In the genomic region with DNA sequence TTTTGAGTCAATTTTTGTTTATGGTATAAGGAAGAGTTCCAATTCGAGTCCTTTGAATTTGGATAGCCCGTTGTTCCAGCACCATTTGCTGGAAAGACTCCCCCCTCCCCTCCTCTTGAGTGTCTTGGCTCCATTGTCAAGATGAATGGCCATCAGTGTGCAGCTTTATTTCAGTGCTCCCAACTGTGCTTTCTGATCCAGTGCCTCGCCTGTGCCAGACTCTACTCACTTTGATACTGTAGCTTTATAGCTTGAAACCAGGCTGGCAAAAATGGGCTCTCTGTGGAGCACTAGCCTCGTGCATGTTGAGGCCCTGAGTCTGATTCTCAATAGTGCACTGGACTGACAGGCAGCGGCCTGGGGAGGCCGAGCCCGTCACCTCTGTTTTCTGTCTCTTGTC, we compare ENCODE assay signal across 10 mouse cellular contexts. TPM values are rescaled to one million over a fixed set of nuclear protein-coding genes. Genes with fewer than 3 reads are reported as not detected.
DNase-seq lines count a peak whose midpoint lies in the region; ATAC-seq and TF ChIP-seq lines count a peak whose summit lies in the region.
"Had no signal": no experiment of that assay in that cellular context is flagged by ENCODE, and none has a peak within 500 bp of the region (broad histone marks: within the 10 kb centered on the region; RNA-seq: fewer than 3 reads in every experiment).

No protein-coding gene starts in this region.

- H3K9ac ChIP-seq in kidney, embryonic 16.5 days (replicated peaks; ENCODE audit: low read length): no peak overlapping the region
- H3K9ac ChIP-seq in stomach, embryonic 15.5 days: no peak overlapping the region
- no peak overlapping the region for H3K9ac ChIP-seq in stomach, postnatal 0 days (ENCODE audit: low read length)
- H3K9ac ChIP-seq in hindbrain, embryonic 13.5 days: no peak overlapping the region

- ATAC-seq in kidney, embryonic 16.5 days (ENCODE audit: low FRiP score, low TSS enrichment): no peak
- ATAC-seq in stomach, embryonic 15.5 days (ENCODE audit: insufficient read depth, low FRiP score, low read depth): no peak
- ATAC-seq in stomach, postnatal 0 days (ENCODE audit: low FRiP score, low TSS enrichment): no peak
- ATAC-seq in hindbrain, embryonic 13.5 days (ENCODE audit: low FRiP score): no peak
- ATAC-seq in megakaryocyte, adult 5-6 weeks (ENCODE audit: poor library complexity, severe bottlenecking): no peak

- peaks cover 35% of the 10 kb centered on the region for H3K4me1 ChIP-seq in kidney, embryonic 16.5 days (ENCODE audit: insufficient read depth, low read length)
- peaks cover 16% of the 10 kb centered on the region for H3K4me1 ChIP-seq in stomach, embryonic 15.5 days
- H3K4me1 ChIP-seq in stomach, postnatal 0 days (replicated peaks; ENCODE audit: control insufficient read depth, insufficient read depth): peaks cover 2% of the 10 kb centered on the region; the same call in 1 of the 2 replicates
- peaks cover 55% of the 10 kb centered on the region for H3K4me1 ChIP-seq in hindbrain, embryonic 13.5 days (replicated peaks)

- no peaks in the 10 kb centered on the region for H3K27me3 ChIP-seq in kidney, embryonic 16.5 days (ENCODE audit: insufficient read depth, low read length)
- H3K27me3 ChIP-seq in stomach, embryonic 15.5 days (replicated peaks): no peaks in the 10 kb centered on the region
- H3K27me3 ChIP-seq in stomach, postnatal 0 days (ENCODE audit: control insufficient read depth, insufficient read depth, low read length): no peaks in the 10 kb centered on the region
- no peaks in the 10 kb centered on the region for H3K27me3 ChIP-seq in hindbrain, embryonic 13.5 days

- H3K4me3 ChIP-seq in kidney, embryonic 16.5 days (ENCODE audit: low read length): no peak overlapping the region
- H3K4me3 ChIP-seq in stomach, embryonic 15.5 days (replicated peaks): no peak overlapping the region
- no peak overlapping the region for H3K4me3 ChIP-seq in stomach, postnatal 0 days (ENCODE audit: low read depth, low read length)
- no peak overlapping the region for H3K4me3 ChIP-seq in hindbrain, embryonic 13.5 days

- no peak for TF ChIP-seq CTCF in stomach, postnatal 0 days (IDR thresholded peaks at IDR 0.05; ENCODE audit: low read depth)

- H3K9me3 ChIP-seq in kidney, embryonic 16.5 days (ENCODE audit: low read length): no peaks in the 10 kb centered on the region
- H3K9me3 ChIP-seq in stomach, embryonic 15.5 days: no peaks in the 10 kb centered on the region
- H3K9me3 ChIP-seq in stomach, postnatal 0 days (ENCODE audit: control insufficient read depth, low read length): no peaks in the 10 kb centered on the region
- no peaks in the 10 kb centered on the region for H3K9me3 ChIP-seq in hindbrain, embryonic 13.5 days

- H3K36me3 ChIP-seq in kidney, embryonic 16.5 days (ENCODE audit: insufficient read depth, low read length): no peaks in the 10 kb centered on the region; the same call in 1 of the 2 replicates
- no peaks in the 10 kb centered on the region for H3K36me3 ChIP-seq in stomach, embryonic 15.5 days
- 0 out of 2 replicates have a peak, but pooled peaks cover 2% of the 10 kb centered on the region for H3K36me3 ChIP-seq in stomach, postnatal 0 days (ENCODE audit: control insufficient read depth, insufficient read depth, low read length)
- H3K36me3 ChIP-seq in hindbrain, embryonic 13.5 days: peaks cover 4% of the 10 kb centered on the region; the same call in 1 of the 2 replicates

- H3K4me2 ChIP-seq in kidney, embryonic 16.5 days (replicated peaks; ENCODE audit: low read depth, low read length): no peak overlapping the region
- no peak overlapping the region for H3K4me2 ChIP-seq in stomach, embryonic 15.5 days
- H3K4me2 ChIP-seq in stomach, postnatal 0 days (replicated peaks; ENCODE audit: low read depth): no peak overlapping the region
- no peak overlapping the region for H3K4me2 ChIP-seq in hindbrain, embryonic 13.5 days

- no peak for TF ChIP-seq EP300 in stomach, postnatal 0 days (optimal IDR thresholded peaks at IDR 0.05)

- H3K27ac ChIP-seq in kidney, embryonic 16.5 days (ENCODE audit: low read length): peak overlapping the region; percentile 70
- H3K27ac ChIP-seq in stomach, embryonic 15.5 days: peak overlapping the region; percentile 37; the same call in 1 of the 2 replicates
- H3K27ac ChIP-seq in stomach, postnatal 0 days (replicated peaks): no peak overlapping the region
- peak overlapping the region; percentile 78 for H3K27ac ChIP-seq in hindbrain, embryonic 13.5 days

- WGBS in kidney, embryonic 16.5 days: 32% methylated on average over 7 of the region's 7 CpGs
- WGBS in stomach, embryonic 15.5 days: 41% methylated on average over 7 of the region's 7 CpGs
- 41% methylated on average over 7 of the region's 7 CpGs for WGBS in stomach, postnatal 0 days
- WGBS in hindbrain, embryonic 13.5 days: 20% methylated on average over 7 of the region's 7 CpGs

- DNase-seq in kidney, adult 9 months: no peak
- no peak for DNase-seq in stomach, postnatal 0 days (ENCODE audit: low spot score)
- DNase-seq in B cell, adult 2 months: no peak
- DNase-seq: adrenal gland, adult 2 months; cerebellum, adult 9-11 months; heart, postnatal 10 days had no signal

RNA-seq across cellular contexts. Expression of a gene that starts 50.4 kb away (rescaled TPM):
- polyA plus RNA-seq in kidney, embryonic 16.5 days (2015; fragmentation: Nextera tagmentation; extraction: Ambion mirVana): 50.7 and 54.0 TPM in 2 replicates
- polyA plus RNA-seq in stomach, embryonic 15.5 days (2015; fragmentation: Nextera tagmentation; extraction: Ambion mirVana): 24.9 and 26.2 TPM in 2 replicates
- 9.5 and 9.9 TPM in 2 replicates for polyA plus RNA-seq in stomach, postnatal 0 days (2015; fragmentation: Nextera tagmentation; extraction: Ambion mirVana)
- polyA plus RNA-seq in hindbrain, embryonic 13.5 days (2015; fragmentation: Nextera tagmentation; extraction: Ambion mirVana): 25.0 and 26.3 TPM in 2 replicates
- 6.4 and 6.9 TPM in 2 replicates for total RNA-seq in megakaryocyte, adult 5-6 weeks (2015)
- total RNA-seq in megakaryocyte, adult 5-6 weeks (2017): 3.0 and 5.5 TPM in 2 replicates

RNA-seq across cellular contexts. Expression of a gene that starts 51.6 kb away (rescaled TPM):
- polyA plus RNA-seq in kidney, embryonic 16.5 days (2015; fragmentation: Nextera tagmentation; extraction: Ambion mirVana): 143 and 144 TPM in 2 replicates
- polyA plus RNA-seq in stomach, embryonic 15.5 days (2015; fragmentation: Nextera tagmentation; extraction: Ambion mirVana): 122 TPM in 2 replicates
- 90.1 and 94.7 TPM in 2 replicates for polyA plus RNA-seq in stomach, postnatal 0 days (2015; fragmentation: Nextera tagmentation; extraction: Ambion mirVana)
- polyA plus RNA-seq in hindbrain, embryonic 13.5 days (2015; fragmentation: Nextera tagmentation; extraction: Ambion mirVana): 310 and 317 TPM in 2 replicates
- total RNA-seq in megakaryocyte, adult 5-6 weeks (2015): 52.7 and 59.6 TPM in 2 replicates
- total RNA-seq in megakaryocyte, adult 5-6 weeks (2017): 98.0 and 106 TPM in 2 replicates

RNA-seq across cellular contexts. Expression of a gene that starts 54.4 kb away (rescaled TPM):
- polyA plus RNA-seq in kidney, embryonic 16.5 days (2015; fragmentation: Nextera tagmentation; extraction: Ambion mirVana): 22.2 and 26.0 TPM in 2 replicates
- 20.4 and 20.9 TPM in 2 replicates for polyA plus RNA-seq in stomach, embryonic 15.5 days (2015; fragmentation: Nextera tagmentation; extraction: Ambion mirVana)
- 15.1 and 16.4 TPM in 2 replicates for polyA plus RNA-seq in stomach, postnatal 0 days (2015; fragmentation: Nextera tagmentation; extraction: Ambion mirVana)
- 29.7 and 31.6 TPM in 2 replicates for polyA plus RNA-seq in hindbrain, embryonic 13.5 days (2015; fragmentation: Nextera tagmentation; extraction: Ambion mirVana)
- 14.1 and 18.2 TPM in 2 replicates for total RNA-seq in megakaryocyte, adult 5-6 weeks (2015)
- total RNA-seq in megakaryocyte, adult 5-6 weeks (2017): 18.0 and 20.1 TPM in 2 replicates
